10 mouse cellular contexts compared by ENCODE assay signal in the genomic region with DNA sequence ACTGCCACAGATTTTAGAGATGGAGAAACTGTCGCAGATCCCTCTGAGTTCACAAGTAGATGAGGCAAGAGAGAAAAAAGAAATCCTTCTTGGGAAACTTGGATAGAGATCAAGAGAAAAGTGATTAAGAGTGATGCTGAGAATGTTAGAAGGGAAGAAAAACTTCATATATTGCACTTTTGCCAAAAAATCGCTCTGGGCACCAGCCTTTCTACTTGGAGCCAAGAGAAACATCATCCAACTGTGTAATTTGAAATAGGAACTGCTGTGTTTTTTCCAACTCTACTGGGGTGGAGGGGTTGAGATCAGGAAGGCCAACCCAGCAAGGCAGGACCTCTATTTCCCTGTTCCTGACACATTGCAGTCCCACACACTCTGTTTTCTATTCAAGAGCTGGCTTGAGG.
DNase-seq lines count a peak whose midpoint lies in the region; ATAC-seq lines count a peak whose summit lies in the region.
"Had no signal": no experiment of that assay in that cellular context is flagged by ENCODE, and none has a peak within 500 bp of the region (broad histone marks: within the 10 kb centered on the region; RNA-seq: fewer than 3 reads in every experiment).

No protein-coding gene starts in this region.

- 47% methylated on average over 2 of the region's 2 CpGs for WGBS in heart, embryonic 15.5 days

- no peaks in the 10 kb centered on the region for H3K9me3 ChIP-seq in heart, embryonic 15.5 days (replicated peaks)
- H3K9me3 ChIP-seq: liver, embryonic 15.5 days; neural tube, embryonic 13.5 days had no signal

- no peaks in the 10 kb centered on the region for H3K27me3 ChIP-seq in heart, embryonic 15.5 days
- H3K27me3 ChIP-seq: liver, embryonic 15.5 days; neural tube, embryonic 13.5 days had no signal

- DNase-seq in adrenal gland, postnatal 14 days: peak; percentile 27
- DNase-seq in adrenal gland, adult 18-20 months (ENCODE audit: low spot score in 2 of 2): no peak
- DNase-seq in kidney, adult 11 months: peak; percentile 18
- DNase-seq in kidney, postnatal 25 days: no peak
- DNase-seq in lung, postnatal 14 days: peak; percentile 32
- DNase-seq in ovary, postnatal 36 days (ENCODE audit: low spot score): no peak
- DNase-seq in cerebellum, adult 11 months: no peak

- H3K4me3 ChIP-seq in heart, embryonic 15.5 days: no peak overlapping the region
- H3K4me3 ChIP-seq: liver, embryonic 15.5 days; neural tube, embryonic 13.5 days had no signal

- H3K9ac ChIP-seq in heart, embryonic 15.5 days: no peak overlapping the region
- H3K9ac ChIP-seq: liver, embryonic 15.5 days; neural tube, embryonic 13.5 days had no signal

- no peaks in the 10 kb centered on the region for H3K36me3 ChIP-seq in heart, embryonic 15.5 days
- H3K36me3 ChIP-seq: liver, embryonic 15.5 days; neural tube, embryonic 13.5 days had no signal

- peaks cover 8% of the 10 kb centered on the region; the same call in 1 of the 2 replicates for H3K4me1 ChIP-seq in heart, embryonic 15.5 days (replicated peaks)
- H3K4me1 ChIP-seq: liver, embryonic 15.5 days had no signal

- no peak overlapping the region for H3K4me2 ChIP-seq in heart, embryonic 15.5 days
- H3K4me2 ChIP-seq: liver, embryonic 15.5 days; neural tube, embryonic 13.5 days had no signal

- peak; percentile 44 for ATAC-seq in heart, embryonic 15.5 days (replicated peaks; ENCODE audit: insufficient number of reproducible peaks, insufficient read depth, low FRiP score, low read depth)

- H3K27ac ChIP-seq in heart, embryonic 15.5 days: peak overlapping the region; percentile 63
- H3K27ac ChIP-seq: liver, embryonic 15.5 days; neural tube, embryonic 13.5 days had no signal

Comparison
In these comparisons a context has a peak if more than half of its experiments do, and no peak if none do; other contexts are left out.
1. DNase-seq: peak in adrenal gland, postnatal 14 days (single experiment), kidney, adult 11 months (single experiment) and lung, postnatal 14 days (single experiment); none in adrenal gland, adult 18-20 months (0 of 2), kidney, postnatal 25 days (0 of 2), ovary, postnatal 36 days (single experiment) and cerebellum, adult 11 months (single experiment).